Mouse (Mus musculus) liver, embryonic 15.5 days (tissue): ENCODE results near the gene Stab1. TPM values are rescaled to one million over a fixed set of nuclear protein-coding genes. Genes with fewer than 3 reads are reported as not detected.

ENCODE experiments used
- ATAC-seq: fragments of 200-750 bp; cut with Nextera tagmentation; 2 replicates; pipeline ENCODE4 v1.8.0; 2017; ENCODE audit warnings: moderate number of reproducible peaks, mild to moderate bottlenecking, moderate library complexity; ENCODE audit not compliant: insufficient read depth
- H3K27ac ChIP-seq: fragments of 300-500 bp; sonication (generic); replicated peaks from 2 replicates; pipeline ENCODE4 v1.5.1; 2015; ENCODE audit warnings: mild to moderate bottlenecking, inconsistent platforms
- H3K27me3 ChIP-seq: fragments of 300-500 bp; sonication (generic); 2 replicates; pipeline ENCODE4 v1.6.1; 2015; ENCODE audit warnings: mild to moderate bottlenecking, inconsistent platforms
- H3K36me3 ChIP-seq: fragments of 300-500 bp; sonication (generic); replicated peaks from 2 replicates; pipeline ENCODE4 v1.6.1; 2015; ENCODE audit warnings: moderate library complexity, mild to moderate bottlenecking, inconsistent platforms
- H3K4me1 ChIP-seq: fragments of 300-500 bp; sonication (generic); replicated peaks from 2 replicates; pipeline ENCODE4 v1.6.1; 2015; ENCODE audit warnings: inconsistent platforms
- H3K4me2 ChIP-seq: fragments of 300-500 bp; sonication (generic); 2 replicates; pipeline ENCODE4 v1.6.1; 2015; ENCODE audit warnings: moderate library complexity, mild to moderate bottlenecking, inconsistent platforms
- H3K4me3 ChIP-seq: fragments of 300-500 bp; sonication (generic); replicated peaks from 2 replicates; pipeline ENCODE4 v1.5.1; 2015; ENCODE audit warnings: mild to moderate bottlenecking, inconsistent platforms
- H3K9ac ChIP-seq: fragments of 300-500 bp; sonication (generic); 2 replicates; pipeline ENCODE4 v1.6.1; 2015; ENCODE audit warnings: moderate library complexity, mild to moderate bottlenecking, inconsistent platforms
- H3K9me3 ChIP-seq: fragments of 300-500 bp; sonication (generic); replicated peaks from 2 replicates; pipeline ENCODE4 v1.6.1; 2016; ENCODE audit warnings: inconsistent platforms
- WGBS: fragments of 180-500 bp; shearing (Covaris S2); methylation state at CpG from one replicate; pipeline ENCODE4 v1.1.7; 2015; ENCODE audit warnings: mixed read lengths; ENCODE audit not compliant: insufficient replicate concordance; 5-methylcytosine and 5-hydroxymethylcytosine counted together
- polyA plus RNA-seq: library from polyadenylated mRNA; unstranded; fragments of >200 nt; fragmentation: Nextera tagmentation; extraction: Ambion mirVana; gene quantifications from 2 replicates; pipeline ENCODE4 v1.2.1, GENCODE M21; 2015

Gene Stab1
- polyA plus RNA-seq, 1 experiment from 2014 or later = 22.0 TPM

GRCm38 (mm10) chr14:31131272-31131821 lies 37.1 kb downstream of the Stab1 start:
- Histone ChIP-seq H3K36me3 (peaks cover 26% of the 10 kb centered on the region), H3K9me3 (no peaks in the 10 kb centered on the region), H3K27me3 (no peaks in the 10 kb centered on the region), H3K4me3 (peak overlapping the region; percentile 82), H3K4me1 (peaks cover 71% of the 10 kb centered on the region), H3K9ac (peak overlapping the region; percentile 86), H3K27ac (peak overlapping the region; percentile 78), H3K4me2 (peak overlapping the region; percentile 100)
- WGBS = under 1% methylated on average over 43 of the region's 43 CpGs
- 0 out of 2 replicates have a peak, but pooled peaks have one; percentile 0 for ATAC-seq

- Histone ChIP-seq H3K27ac (peak within 1 kb of the TSS; percentile 78), H3K4me3 (peak within 1 kb of the TSS; percentile 82), H3K27me3 (no peaks in the 10 kb centered on the region), H3K4me1 (peaks cover 79% of the 10 kb centered on the region), H3K9ac (peak within 1 kb of the TSS; percentile 86), H3K4me2 (peak within 1 kb of the TSS; percentile 100), H3K9me3 (no peaks in the 10 kb centered on the region), H3K36me3 (peaks cover 21% of the 10 kb centered on the region)
- WGBS = 5% methylated on average over 63 of the region's 63 CpGs
- ATAC-seq = peak; percentile 62
Measured at GRCm38 (mm10) chr14:31130236-31131220, 37.9 kb downstream of the Stab1 start, which contains the start of gene Nt5dc2. Nt5dc2 (plus strand) TSS chr14:31131053.

- WGBS = 52% methylated on average over 15 of the region's 15 CpGs
- Histone ChIP-seq H3K4me1 (peaks cover 89% of the 10 kb centered on the region), H3K9me3 (no peaks in the 10 kb centered on the region), H3K36me3 (peaks cover 19% of the 10 kb centered on the region), H3K27ac (peak overlapping the region; percentile 78), H3K4me3 (peak overlapping the region; percentile 75), H3K4me2 (peak overlapping the region; percentile 100), H3K27me3 (no peaks in the 10 kb centered on the region), H3K9ac (no peak overlapping the region)
- ATAC-seq = no peak
Measured at GRCm38 (mm10) chr14:31129326-31130235, 38.9 kb downstream of the Stab1 start.

- Histone ChIP-seq H3K27ac (peak within 1 kb of the TSS; percentile 87), H3K9ac (peak within 1 kb of the TSS; percentile 83), H3K27me3 (no peaks in the 10 kb centered on the region), H3K9me3 (no peaks in the 10 kb centered on the region), H3K4me2 (peak within 1 kb of the TSS; percentile 100), H3K4me3 (peak within 1 kb of the TSS; percentile 75), H3K36me3 (peaks cover 17% of the 10 kb centered on the region), H3K4me1 (peaks cover 87% of the 10 kb centered on the region)
- WGBS = 0% methylated on average over 33 of the region's 33 CpGs
- peak; percentile 90 for ATAC-seq
Measured at GRCm38 (mm10) chr14:31128826-31129219, 39.6 kb downstream of the Stab1 start, which contains the start of gene Smim4. Smim4 (minus strand) TSS chr14:31128956.

GRCm38 (mm10) chr14:31128101-31128825 lies 40.2 kb downstream of the Stab1 start:
- Histone ChIP-seq H3K27me3 (no peaks in the 10 kb centered on the region), H3K9ac (peak overlapping the region; percentile 83), H3K4me2 (peak overlapping the region; percentile 100), H3K4me3 (peak overlapping the region; percentile 75), H3K36me3 (peaks cover 22% of the 10 kb centered on the region), H3K9me3 (no peaks in the 10 kb centered on the region), H3K27ac (peak overlapping the region; percentile 87), H3K4me1 (peaks cover 81% of the 10 kb centered on the region)
- WGBS = 1% methylated on average over 23 of the region's 23 CpGs
- ATAC-seq = peak; percentile 13

GRCm38 (mm10) chr14:31126826-31127225 lies 41.6 kb downstream of the Stab1 start:
- Histone ChIP-seq H3K27me3 (no peaks in the 10 kb centered on the region), H3K4me2 (peak overlapping the region; percentile 59), H3K36me3 (peaks cover 34% of the 10 kb centered on the region), H3K9me3 (no peaks in the 10 kb centered on the region), H3K27ac (peak overlapping the region; percentile 81), H3K4me3 (peak overlapping the region; percentile 37), H3K4me1 (peaks cover 67% of the 10 kb centered on the region), H3K9ac (peak overlapping the region; percentile 35; the same call in 1 of the 2 replicates)
- WGBS = 57% methylated on average over 8 of the region's 8 CpGs
- ATAC-seq = no peak

- Histone ChIP-seq H3K27me3 (no peaks in the 10 kb centered on the region), H3K36me3 (peaks cover 42% of the 10 kb centered on the region), H3K9me3 (no peaks in the 10 kb centered on the region), H3K27ac (peak overlapping the region; percentile 81), H3K4me3 (no peak overlapping the region), H3K4me1 (peaks cover 54% of the 10 kb centered on the region), H3K9ac (peak overlapping the region; percentile 28; the same call in 1 of the 2 replicates), H3K4me2 (peak overlapping the region; percentile 59)
- ATAC-seq = no peak
- WGBS = 54% methylated on average over 9 of the region's 9 CpGs
Measured at GRCm38 (mm10) chr14:31125106-31126075, 43.0 kb downstream of the Stab1 start.

- Histone ChIP-seq H3K9me3 (no peaks in the 10 kb centered on the region), H3K36me3 (peaks cover 84% of the 10 kb centered on the region), H3K4me2 (no peak overlapping the region), H3K4me3 (no peak overlapping the region), H3K9ac (no peak overlapping the region), H3K27ac (no peak overlapping the region), H3K27me3 (no peaks in the 10 kb centered on the region), H3K4me1 (peaks cover 29% of the 10 kb centered on the region)
- 51% methylated on average over 2 of the region's 2 CpGs for WGBS
- ATAC-seq = no peak
Measured at GRCm38 (mm10) chr14:31115522-31115921, 52.9 kb downstream of the Stab1 start.

- Histone ChIP-seq H3K4me2 (no peak overlapping the region), H3K27me3 (no peaks in the 10 kb centered on the region), H3K4me3 (no peak overlapping the region), H3K27ac (no peak overlapping the region), H3K36me3 (peaks cover 87% of the 10 kb centered on the region), H3K4me1 (peaks cover 36% of the 10 kb centered on the region), H3K9ac (no peak overlapping the region), H3K9me3 (no peaks in the 10 kb centered on the region)
- WGBS = 37% methylated on average over 3 of the region's 3 CpGs
- ATAC-seq = 0 out of 2 replicates have a peak, but pooled peaks have one; percentile 49
Measured at GRCm38 (mm10) chr14:31114011-31114410, 54.4 kb downstream of the Stab1 start.
